Mouse (Mus musculus) spleen, adult 2 months (tissue): ENCODE measurements around the gene Megf9.

Experiments
- CTCF ChIP-seq: fragments of 200-500 bp; IDR thresholded peaks from 2 replicates; pipeline ENCODE4 v1.5.1; 2011; ENCODE audit warnings: mild to moderate bottlenecking, inconsistent platforms; ENCODE audit not compliant: insufficient read depth, insufficient read length, insufficient replicate concordance; ENCODE audit errors: extremely low read depth
- POLR2A ChIP-seq: fragments of 200-500 bp; IDR thresholded peaks from 2 replicates; pipeline ENCODE4 v1.6.1; 2011; ENCODE audit warnings: low read depth, low read length, inconsistent platforms

GRCm38 (mm10) chr4:70489792-70490191, 45.0 kb downstream of the Megf9 start:
- TF ChIP-seq CTCF: no peak
- TF ChIP-seq POLR2A: no peak
